Mouse (Mus musculus) cerebellum, adult 2 months (tissue): ENCODE measurements around the gene Gm8879. TPM values are rescaled to one million over a fixed set of nuclear protein-coding genes. Genes with fewer than 3 reads are reported as not detected.
"Not testable (repeated sequence)": the region's sequence is repeated elsewhere in the genome, so short reads cannot be mapped to it uniquely, and the experiment has no call there.

Experiments used
- DNase-seq, 2 experiments: peaks; one replicate each; pipeline ENCODE4 v3.0.0; 2021
- H3K27ac ChIP-seq: fragments of 200-500 bp; 2 replicates; pipeline ENCODE4 v1.5.1; 2012; ENCODE audit warnings: low read length, control low read depth, inconsistent platforms; ENCODE audit not compliant: insufficient read depth
- H3K27me3 ChIP-seq: fragments of 200-500 bp; 2 replicates; pipeline ENCODE4 v1.6.1; 2012; ENCODE audit warnings: inconsistent platforms, mild to moderate bottlenecking, low read length, moderate library complexity; ENCODE audit not compliant: control insufficient read depth, insufficient read depth
- H3K4me1 ChIP-seq: fragments of 200-500 bp; 2 replicates; pipeline ENCODE4 v1.6.1; 2011; ENCODE audit warnings: low read length; ENCODE audit not compliant: control insufficient read depth, insufficient read depth
- H3K4me3 ChIP-seq: fragments of 200-500 bp; replicated peaks from 2 replicates; pipeline ENCODE3; 2011; ENCODE audit warnings: mild to moderate bottlenecking, low read depth, low read length, control low read depth; ENCODE audit not compliant: insufficient read depth
- WGBS: fragments of 180-500 bp; shearing (Covaris S2); methylation state at CpG from one replicate; pipeline ENCODE4 v1.1.7; 2018; 5-methylcytosine and 5-hydroxymethylcytosine counted together
- polyA plus RNA-seq: library from polyadenylated mRNA; depleted of rRNA; stranded (reverse); fragments of >200 nt; gene quantifications from 2 replicates; pipeline ENCODE4 v1.2.3, GENCODE M21; 2012; rRNA removed

The Gm8879 gene
- polyA plus RNA-seq, result not detected in 2 replicates

DNA sequence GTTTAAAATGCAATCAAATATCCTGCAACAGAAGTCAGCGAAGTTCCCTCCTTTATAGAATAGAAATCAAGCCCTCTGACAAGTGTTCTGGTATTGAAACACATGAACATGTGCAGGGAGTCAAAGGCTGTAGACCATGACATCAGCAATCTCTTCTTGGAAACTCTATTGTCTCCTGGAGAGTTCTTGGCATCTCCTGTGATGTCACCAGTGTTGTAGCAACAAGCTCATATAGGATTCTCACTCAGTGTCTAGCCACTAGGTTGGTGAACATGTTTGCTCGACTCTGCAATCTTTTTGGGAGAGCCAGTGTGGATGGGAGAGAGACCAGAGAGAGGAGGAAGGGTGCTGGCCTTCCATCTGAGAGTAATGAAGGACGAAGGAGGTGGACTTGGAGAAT, at the start of gene Gm8879:
Gene Gm8879 (plus strand): TSS at position 301 of the 400 bp plus-strand sequence.
- WGBS, result no CpG with 5 or more reads among the region's 3 CpGs
- not testable (repeated sequence) for DNase-seq, H3K4me1 ChIP-seq, H3K27ac ChIP-seq, H3K27me3 ChIP-seq, H3K4me3 ChIP-seq

- H3K4me1 ChIP-seq, H3K27ac ChIP-seq, H3K4me3 ChIP-seq, H3K27me3 ChIP-seq: not testable (repeated sequence)
- WGBS, result 80% methylated on average over 12 of the region's 12 CpGs
- peak; percentile 0 to 5 for DNase-seq
These were observed 10.6 kb downstream of the Gm8879 start for GRCm38 (mm10) chr5:11138031-11138430.

Other genes with a start within 250 kb of the Gm8879 start
- gene Gm8871, start 179.8 kb upstream of the Gm8879 start, polyA plus RNA-seq, result not detected in 2 replicates
- gene Gm8857, start 179.8 kb upstream of the Gm8879 start, polyA plus RNA-seq, result not detected in 2 replicates
- not detected in 2 replicates for gene Gm5861, start 55.4 kb downstream of the Gm8879 start, polyA plus RNA-seq
- not detected in 2 replicates for gene Gm8890, start 128.4 kb downstream of the Gm8879 start, polyA plus RNA-seq
- gene Speer1, start 213.9 kb downstream of the Gm8879 start, polyA plus RNA-seq, result not detected in 2 replicates